Mouse (Mus musculus) liver, embryonic 14.5 days (tissue): ENCODE measurements around the gene Mettl8. TPM values are rescaled to one million over a fixed set of nuclear protein-coding genes. Genes with fewer than 3 reads are reported as not detected.

Experiments
- ATAC-seq: fragments of 200-750 bp; cut with Nextera tagmentation; 2 replicates; pipeline ENCODE4 v1.8.0; 2017; ENCODE audit warnings: moderate number of reproducible peaks, mild to moderate bottlenecking, moderate library complexity; ENCODE audit not compliant: insufficient read depth
- DNase-seq, 3 experiments: peaks; one replicate each; pipeline ENCODE4 v3.0.0-alpha.2; 2012 to 2013; ENCODE audit warnings: low read depth in 3 of 3, low spot score in 3 of 3
- H3K27ac ChIP-seq: fragments of 300-500 bp; sonication (generic); 2 replicates; pipeline ENCODE4 v1.5.1; 2014; ENCODE audit warnings: moderate library complexity, mild to moderate bottlenecking, control low read depth, inconsistent platforms
- H3K27me3 ChIP-seq: fragments of 300-500 bp; sonication (generic); 2 replicates; pipeline ENCODE4 v1.6.1; 2014; ENCODE audit warnings: mild to moderate bottlenecking, low read length, moderate library complexity; ENCODE audit not compliant: control insufficient read depth, insufficient read depth
- H3K36me3 ChIP-seq: fragments of 300-500 bp; sonication (generic); replicated peaks from 2 replicates; pipeline ENCODE4 v1.6.1; 2014; ENCODE audit warnings: low read depth; ENCODE audit not compliant: control insufficient read depth, insufficient read depth
- H3K4me1 ChIP-seq, 2 experiments: fragments of 200-500 bp in 1 of 2; fragments of 300-500 bp in 1 of 2; sonication (generic) in 1 of 2; replicated peaks; 2 replicates each; pipeline ENCODE4 v1.6.1; 2012 to 2014; ENCODE audit warnings: antibody characterized with exemption in 1 of 2, inconsistent platforms in 1 of 2, low read length in 1 of 2; ENCODE audit not compliant: control insufficient read depth in 2 of 2, insufficient read depth in 2 of 2
- H3K4me2 ChIP-seq: fragments of 300-500 bp; sonication (generic); 2 replicates; pipeline ENCODE4 v1.6.1; 2014; ENCODE audit warnings: low read depth, mild to moderate bottlenecking, control low read depth, moderate library complexity
- H3K4me3 ChIP-seq, 2 experiments: fragments of 200-500 bp in 1 of 2; fragments of 300-500 bp in 1 of 2; sonication (generic) in 1 of 2; 2 replicates each; pipeline ENCODE4 v1.5.1; 2012 to 2014; ENCODE audit warnings: low read depth in 2 of 2, low read length in 2 of 2, mild to moderate bottlenecking in 2 of 2, control low read depth in 1 of 2, inconsistent platforms in 1 of 2, moderate library complexity in 1 of 2; ENCODE audit not compliant: insufficient read depth in 1 of 2
- H3K9ac ChIP-seq: fragments of 300-500 bp; sonication (generic); replicated peaks from 2 replicates; pipeline ENCODE4 v1.6.1; 2014; ENCODE audit warnings: mild to moderate bottlenecking, control low read depth, moderate library complexity
- H3K9me3 ChIP-seq: fragments of 300-500 bp; sonication (generic); 2 replicates; pipeline ENCODE4 v1.6.1; 2016; ENCODE audit warnings: low read length, mixed read lengths; ENCODE audit not compliant: control insufficient read depth
- CTCF ChIP-seq: IDR thresholded peaks from 2 replicates; pipeline ENCODE4 v1.5.1; 2016; ENCODE audit warnings: antibody characterized with exemption, low read depth, control low read depth
- EP300 ChIP-seq: IDR thresholded peaks from 2 replicates; pipeline ENCODE4 v1.6.1; 2016; ENCODE audit warnings: antibody characterized with exemption, low read depth
- WGBS: fragments of 180-500 bp; shearing (Covaris S2); extraction: QIAGEN DNeasy Blood & Tissue Kit; methylation state at CpG from one replicate; pipeline ENCODE4 v1.1.7; 2014; ENCODE audit not compliant: insufficient replicate concordance; 5-methylcytosine and 5-hydroxymethylcytosine counted together
- polyA plus RNA-seq, 2 experiments: library from polyadenylated mRNA; depleted of rRNA in 1 of 2; stranded (reverse) in 1 of 2; unstranded in 1 of 2; fragments of >200 nt; fragmentation: Nextera tagmentation in 1 of 2; extraction: Ambion mirVana in 1 of 2; gene quantifications; 2 replicates each; pipeline versions ENCODE4 v1.2.1 to v1.2.3; 2012 to 2014

Mettl8 gene
- polyA plus RNA-seq, 2 experiments: 5.3 to 9.7 TPM

- no peak overlapping the region for H3K4me2 ChIP-seq
- H3K4me1 ChIP-seq: peaks cover 0 to 10% of the 10 kb centered on the region in 2 experiments; a peak in 3 of 4 replicates
- no peak for DNase-seq
- ATAC-seq: no peak
- TF ChIP-seq EP300: no peak
- TF ChIP-seq CTCF: peak; percentile 39
- WGBS: 65% methylated on average over 12 of the region's 12 CpGs
- H3K27ac ChIP-seq: no peak overlapping the region
- no peaks in the 10 kb centered on the region for H3K27me3 ChIP-seq
- no peak overlapping the region for H3K9ac ChIP-seq
- H3K4me3 ChIP-seq: no peak overlapping the region
- no peaks in the 10 kb centered on the region for H3K9me3 ChIP-seq
- H3K36me3 ChIP-seq: no peaks in the 10 kb centered on the region
Measured at GRCm38 (mm10) chr2:71048896-71049295, 6.5 kb downstream of the Mettl8 start.

DNA sequence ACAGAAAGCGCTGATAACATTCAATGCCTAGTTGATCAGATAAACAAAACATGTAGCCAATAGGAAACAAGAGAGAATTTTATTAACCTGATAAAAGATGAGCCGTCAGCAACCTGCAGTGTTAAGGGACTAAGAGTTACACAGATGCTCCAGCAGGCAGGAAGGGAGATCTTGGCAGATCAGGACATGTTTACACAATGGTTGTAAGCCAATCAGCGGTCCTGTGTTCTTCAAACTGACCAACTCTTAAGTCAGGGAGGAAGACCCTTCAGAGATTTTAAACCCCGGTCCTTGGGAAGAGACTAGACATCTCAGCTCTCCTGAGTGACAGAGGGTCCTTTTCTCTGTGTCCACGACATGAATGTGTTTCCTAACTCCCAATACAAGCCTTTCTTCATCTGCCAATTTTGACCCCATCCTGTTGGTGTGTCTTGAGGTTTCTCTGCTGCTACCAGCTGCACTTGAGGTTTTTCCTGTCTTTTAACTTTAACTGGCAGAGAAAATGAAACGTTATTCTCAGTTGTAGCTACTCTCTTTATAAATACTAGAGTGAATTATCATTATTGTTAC, 8.5 kb downstream of the Mettl8 start:
- ATAC-seq (no peak), DNase-seq (no peak)
- 40% methylated on average over 6 of the region's 6 CpGs for WGBS
- no peak overlapping the region for H3K27ac ChIP-seq
- no peaks in the 10 kb centered on the region for H3K9me3 ChIP-seq
- H3K36me3 ChIP-seq: no peaks in the 10 kb centered on the region
- H3K4me3 ChIP-seq: no peak overlapping the region
- no peak overlapping the region for H3K9ac ChIP-seq
- H3K4me1 ChIP-seq: peaks cover 0 to 8% of the 10 kb centered on the region in 2 experiments; a peak in 3 of 4 replicates
- TF ChIP-seq CTCF (no peak), EP300 (no peak)
- H3K27me3 ChIP-seq: no peaks in the 10 kb centered on the region
- no peak overlapping the region for H3K4me2 ChIP-seq

DNA sequence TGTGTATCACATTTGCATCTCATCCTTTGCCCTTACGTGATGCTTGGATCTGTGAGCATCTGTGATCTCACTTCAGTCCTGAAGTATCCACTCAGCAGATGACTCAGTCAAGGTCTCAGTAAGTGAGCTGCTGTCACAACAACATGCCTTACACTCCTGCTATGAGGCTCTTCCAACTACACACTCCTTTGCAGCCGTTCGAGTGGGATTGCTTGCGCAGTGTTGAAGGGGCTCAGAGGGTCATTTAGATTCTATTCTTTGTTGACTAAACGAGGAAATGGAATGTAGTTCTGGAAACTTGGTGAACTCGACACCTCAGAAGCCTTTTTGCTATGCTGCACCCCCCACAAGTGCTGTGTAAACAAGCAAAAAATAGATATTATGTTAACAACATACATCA, 9.2 kb downstream of the Mettl8 start:
- ATAC-seq: no peak
- H3K4me2 ChIP-seq: no peak overlapping the region
- no peak overlapping the region for H3K4me3 ChIP-seq
- H3K36me3 ChIP-seq: no peaks in the 10 kb centered on the region
- H3K9me3 ChIP-seq: no peaks in the 10 kb centered on the region
- no peaks in the 10 kb centered on the region for H3K27me3 ChIP-seq
- no peak for DNase-seq
- H3K9ac ChIP-seq: no peak overlapping the region
- no peak overlapping the region for H3K27ac ChIP-seq
- H3K4me1 ChIP-seq: peaks cover 0 to 8% of the 10 kb centered on the region in 2 experiments; a peak in 3 of 4 replicates
- WGBS: 71% methylated on average over 6 of the region's 6 CpGs
- TF ChIP-seq EP300 (no peak), CTCF (no peak)

- WGBS: 50% methylated on average over 11 of the region's 11 CpGs
- TF ChIP-seq CTCF: peak; percentile 83
- no peak for TF ChIP-seq EP300
- H3K4me3 ChIP-seq: no peak overlapping the region
- no peak for ATAC-seq
- no peaks in the 10 kb centered on the region for H3K9me3 ChIP-seq
- H3K4me1 ChIP-seq: 0 out of 4 replicates have a peak, but pooled peaks cover 0 to 1% of the 10 kb centered on the region in 2 experiments
- no peaks in the 10 kb centered on the region for H3K27me3 ChIP-seq
- DNase-seq: peak in 1 of 3 experiments; percentile 24
- no peak overlapping the region for H3K9ac ChIP-seq
- H3K27ac ChIP-seq: no peak overlapping the region
- no peak overlapping the region for H3K4me2 ChIP-seq
- H3K36me3 ChIP-seq: no peaks in the 10 kb centered on the region
Measured at GRCm38 (mm10) chr2:71039522-71040121, 15.8 kb downstream of the Mettl8 start.

DNA sequence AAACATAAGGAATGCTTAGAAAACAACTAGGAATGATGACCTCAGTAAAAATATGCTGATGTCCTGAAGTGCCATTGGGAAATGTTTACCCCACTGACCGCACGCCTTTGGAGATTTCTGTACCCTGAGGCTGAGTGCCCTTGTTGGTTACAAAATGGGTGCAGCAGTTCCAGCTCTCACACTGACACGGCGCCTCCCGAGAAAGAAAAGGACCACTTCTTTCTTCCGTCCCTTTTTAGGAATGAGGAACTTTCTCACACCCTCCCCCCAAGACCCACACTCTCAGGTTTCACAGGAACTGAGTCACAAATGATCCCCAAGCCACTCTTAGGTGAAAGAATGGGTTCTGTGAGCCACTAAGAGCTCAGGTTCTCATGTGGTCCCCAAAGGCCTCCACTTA, 17.9 kb downstream of the Mettl8 start:
- Histone ChIP-seq H3K27ac (no peak overlapping the region), H3K4me1 (peaks cover 0 to 5% of the 10 kb centered on the region in 2 experiments; a peak in 1 of 4 replicates), H3K4me3 (no peak overlapping the region), H3K9me3 (no peaks in the 10 kb centered on the region), H3K9ac (no peak overlapping the region), H3K27me3 (no peaks in the 10 kb centered on the region), H3K4me2 (no peak overlapping the region), H3K36me3 (no peaks in the 10 kb centered on the region)
- DNase-seq: no peak
- no peak for ATAC-seq
- TF ChIP-seq EP300 (no peak), CTCF (no peak)
- WGBS: 53% methylated on average over 6 of the region's 6 CpGs
